8 mouse cellular contexts compared by ENCODE assay signal in genomic region chr16:35768469-35768784, GRCm38 (mm10). TPM values are rescaled to one million over a fixed set of nuclear protein-coding genes. Genes with fewer than 3 reads are reported as not detected.
DNase-seq lines count a peak whose midpoint lies in the region; TF ChIP-seq lines count a peak whose summit lies in the region.

No protein-coding gene starts in this region.

- DNase-seq in cerebellum, adult 2 months, result peak in 1 of 2 experiments; percentile 17
- DNase-seq in cerebellum, postnatal 4 days (ENCODE audit: low spot score in 2 of 2), result no peak
- no peak for DNase-seq in testis, postnatal 10 days (ENCODE audit: low spot score)
- DNase-seq in liver, adult 2 months (ENCODE audit: extremely low read depth, low read depth, low spot score), result peak; percentile 94
- DNase-seq in right cerebral cortex, adult 18-20 months, result no peak
- no peak for DNase-seq in adrenal gland, postnatal 4 days (ENCODE audit: low spot score in 2 of 2)
- DNase-seq in left cerebral cortex, adult 18-20 months (ENCODE audit: low spot score in 2 of 2), result no peak

- peaks cover 3% of the 10 kb centered on the region for H3K4me1 ChIP-seq in cerebellum, adult 2 months (ENCODE audit: control insufficient read depth, insufficient read depth, low read length)
- H3K4me1 ChIP-seq in testis, adult 2 months (ENCODE audit: control insufficient read depth, insufficient read depth, low read length), result peaks cover 10% of the 10 kb centered on the region
- peaks cover 11% of the 10 kb centered on the region for H3K4me1 ChIP-seq in liver, adult 2 months (ENCODE audit: control insufficient read depth, insufficient read depth, low read length)

- no peak for TF ChIP-seq POLR2A in cerebellum, adult 2 months (IDR thresholded peaks at IDR 0.05; ENCODE audit: borderline replicate concordance, insufficient read depth, low read length)
- TF ChIP-seq POLR2A in testis, adult 2 months (IDR thresholded peaks at IDR 0.05; ENCODE audit: control insufficient read depth, low read depth, low read length), result no peak
- no peak for TF ChIP-seq POLR2A in liver, adult 2 months (IDR thresholded peaks at IDR 0.05; ENCODE audit: extremely low read depth, insufficient read depth, low read length)

- no peak for TF ChIP-seq CTCF in cerebellum, adult 2 months (IDR thresholded peaks at IDR 0.05; ENCODE audit: borderline replicate concordance, insufficient read depth, low read depth, low read length)
- no peak for TF ChIP-seq CTCF in testis, adult 2 months (IDR thresholded peaks at IDR 0.05; ENCODE audit: control insufficient read depth, insufficient read depth, insufficient replicate concordance, low read depth, low read length)
- no peak for TF ChIP-seq CTCF in liver, adult 2 months (IDR thresholded peaks at IDR 0.05; ENCODE audit: low read depth, low read length)

- peak overlapping the region; percentile 97 for H3K9ac ChIP-seq in liver, adult 2 months (ENCODE audit: low read depth, low read length)

- H3K27ac ChIP-seq in cerebellum, adult 2 months (ENCODE audit: insufficient read depth, low read length), result 0 out of 2 replicates have a peak overlapping the region, but pooled peaks have one; percentile 12
- H3K27ac ChIP-seq in testis, adult 2 months (ENCODE audit: control insufficient read depth, insufficient read depth, low read depth, low read length), result no peak overlapping the region
- peak overlapping the region; percentile 100 for H3K27ac ChIP-seq in liver, adult 2 months (replicated peaks; ENCODE audit: insufficient read depth, low read depth, low read length)

- no peaks in the 10 kb centered on the region for H3K27me3 ChIP-seq in cerebellum, adult 2 months (ENCODE audit: control insufficient read depth, insufficient read depth, low read length)
- H3K27me3 ChIP-seq in testis, adult 2 months (ENCODE audit: control insufficient read depth, insufficient read depth, low read length), result no peaks in the 10 kb centered on the region
- no peaks in the 10 kb centered on the region for H3K27me3 ChIP-seq in liver, adult 2 months (ENCODE audit: control insufficient read depth, insufficient read depth, low read length)

- H3K79me2 ChIP-seq in liver, adult 2 months (ENCODE audit: control insufficient read depth, insufficient read depth, low read length), result peaks cover 37% of the 10 kb centered on the region

- no peaks in the 10 kb centered on the region for H3K36me3 ChIP-seq in testis, adult 2 months (ENCODE audit: control insufficient read depth, insufficient read depth, low read length)
- no peaks in the 10 kb centered on the region for H3K36me3 ChIP-seq in liver, adult 2 months (ENCODE audit: control insufficient read depth, insufficient read depth, low read length)

- 7% methylated on average over 6 of the region's 6 CpGs for WGBS in cerebellum, adult 2 months
- WGBS in liver, adult 2 months, result 17% methylated on average over 6 of the region's 6 CpGs

- H3K4me3 ChIP-seq in cerebellum, adult 2 months (replicated peaks; ENCODE audit: insufficient read depth, low read depth, low read length), result peak overlapping the region; percentile 76
- H3K4me3 ChIP-seq in testis, adult 2 months (ENCODE audit: control insufficient read depth, low read depth, low read length), result peak overlapping the region; percentile 77
- peak overlapping the region; percentile 73 for H3K4me3 ChIP-seq in liver, adult 2 months (ENCODE audit: insufficient read depth, low read depth, low read length)

RNA-seq across cellular contexts. Expression of gene Dirc2, which starts 0.7 kb away (rescaled TPM):
- 56.8 and 57.3 TPM in 2 replicates for polyA plus RNA-seq in cerebellum, adult 2 months (2012; rRNA removed)
- polyA plus RNA-seq in testis, adult 2 months (2012; rRNA removed), result 3.3 and 3.5 TPM in 2 replicates
- 13.8 and 15.5 TPM in 2 replicates for total RNA-seq in liver, adult 2 months (2014; rRNA removed)
- polyA plus RNA-seq in liver, adult 2 months (2012; rRNA removed), result 22.1 and 26.1 TPM in 2 replicates
- 10 to 100 TPM; 30.6 to 33.0 TPM for total RNA-seq in adrenal gland, postnatal 4 days (2021)
- 10 to 100 TPM; 65.7 to 68.0 TPM for total RNA-seq in left cerebral cortex, adult 18-20 months (2021)

RNA-seq across cellular contexts. Expression of gene Hspbap1, which starts 1.7 kb away (rescaled TPM):
- polyA plus RNA-seq in cerebellum, adult 2 months (2012; rRNA removed), result 5.7 and 6.1 TPM in 2 replicates
- 15.9 and 17.8 TPM in 2 replicates for polyA plus RNA-seq in testis, adult 2 months (2012; rRNA removed)
- 1.9 and 2.0 TPM in 2 replicates for total RNA-seq in liver, adult 2 months (2014; rRNA removed)
- polyA plus RNA-seq in liver, adult 2 months (2012; rRNA removed), result 1.7 TPM in 2 replicates
- total RNA-seq in adrenal gland, postnatal 4 days (2021), result 1 to 10 TPM; 5.4 to 5.6 TPM
- 1 to 10 TPM; 7.1 to 7.2 TPM for total RNA-seq in left cerebral cortex, adult 18-20 months (2021)
